Mouse (Mus musculus): ENCODE measurements around the gene Serpina9.

Serpina9 gene

DNA sequence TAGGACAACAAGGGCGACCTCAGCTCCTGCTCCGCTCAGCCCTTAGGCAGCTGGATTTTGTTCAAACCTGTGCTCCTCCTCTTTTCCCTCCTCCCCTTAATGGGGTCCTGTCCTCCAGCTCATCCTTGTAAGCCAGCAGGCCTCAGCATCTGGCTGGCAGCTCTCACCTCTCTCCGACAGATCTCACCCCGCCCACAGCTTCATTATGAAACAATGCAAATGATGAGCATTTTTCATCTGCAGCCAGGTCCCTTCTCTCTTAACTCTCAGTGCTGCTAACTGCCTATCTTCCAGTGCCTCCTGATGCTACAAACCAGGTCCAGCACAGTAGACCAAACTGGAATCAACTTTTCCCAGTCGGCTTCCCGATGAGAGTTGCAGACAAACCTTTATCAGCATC, at the start of gene Serpina9:
TSS of gene Serpina9 (minus strand) at position 136 of the 400 bp plus-strand sequence.
- no peak for DNase-seq (ENCODE audit: low read depth)

- peak; percentile 6 for DNase-seq (ENCODE audit: low read depth)
Observed at GRCm38 (mm10) chr12:104061862-104062261, 48.3 kb upstream of the Serpina9 start.

- DNase-seq (ENCODE audit: low read depth), result no peak
Observed at GRCm38 (mm10) chr12:104060126-104060525, 46.6 kb upstream of the Serpina9 start.

DNA sequence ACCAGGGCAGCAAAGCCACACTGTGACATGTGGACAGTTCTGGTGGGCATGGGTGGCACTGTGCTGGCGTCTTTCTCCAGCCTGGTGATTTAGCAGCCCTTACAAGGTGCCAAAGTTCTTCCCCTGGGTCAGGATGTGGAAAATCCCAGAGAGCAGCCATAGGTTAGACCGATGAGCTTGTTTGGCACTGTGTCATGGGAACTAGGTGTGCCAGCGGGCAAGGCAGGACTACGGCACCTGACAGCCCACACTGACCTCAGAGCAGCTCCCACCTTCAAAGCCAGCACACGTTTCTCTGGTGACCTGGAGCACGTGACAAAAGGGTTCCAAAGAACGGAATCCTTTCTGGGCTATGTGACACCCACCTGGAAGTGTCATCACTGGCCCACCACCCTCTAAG, 44.0 kb upstream of the Serpina9 start:
- DNase-seq (ENCODE audit: low read depth), result no peak

- peak; percentile 4 for DNase-seq (ENCODE audit: low read depth)
Observed at GRCm38 (mm10) chr12:104057050-104057449, 43.5 kb upstream of the Serpina9 start.

DNA sequence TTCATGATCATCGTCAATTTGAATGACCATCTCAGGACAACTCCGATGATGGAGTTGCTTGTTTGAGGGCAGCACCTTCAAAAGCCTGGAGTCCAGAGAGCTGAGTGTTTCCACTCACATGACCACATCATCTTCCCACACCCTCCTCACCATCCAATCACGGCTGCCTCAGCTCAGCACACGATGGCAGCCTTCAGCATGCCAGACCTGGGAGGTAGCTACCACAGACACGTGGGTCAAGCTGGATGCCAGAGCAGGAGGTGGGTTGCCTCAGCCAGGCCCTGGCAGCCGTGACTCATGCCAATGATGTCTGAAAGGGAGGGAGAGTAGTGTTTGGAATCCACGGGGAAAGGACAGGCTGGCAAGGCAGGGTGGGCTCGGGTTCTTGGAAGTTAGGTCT, 42.2 kb upstream of the Serpina9 start:
- DNase-seq (ENCODE audit: low read depth), result no peak

- no peak for DNase-seq (ENCODE audit: low read depth)
Observed at GRCm38 (mm10) chr12:104053995-104054394, 40.4 kb upstream of the Serpina9 start.

DNA sequence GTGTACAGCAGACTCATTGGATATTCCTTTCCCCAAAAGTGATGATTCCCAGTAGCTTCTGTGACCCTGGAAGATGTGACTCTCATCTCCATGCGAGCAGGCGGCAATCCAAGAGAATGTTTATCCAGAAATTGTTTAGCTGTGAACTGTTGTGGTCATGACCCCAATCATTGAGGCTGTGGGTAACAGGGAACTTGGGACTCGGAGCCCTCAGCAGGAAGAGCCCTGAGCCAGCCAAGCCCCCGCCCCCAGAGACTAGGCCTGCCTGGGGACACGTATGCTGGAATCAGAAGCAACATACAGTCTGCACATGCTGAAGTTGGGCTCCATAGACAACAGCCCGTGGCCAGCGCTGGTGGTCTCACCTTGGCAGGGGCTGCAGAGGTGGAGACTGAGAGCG, 32.2 kb upstream of the Serpina9 start:
- no peak for DNase-seq (ENCODE audit: low read depth)

DNA sequence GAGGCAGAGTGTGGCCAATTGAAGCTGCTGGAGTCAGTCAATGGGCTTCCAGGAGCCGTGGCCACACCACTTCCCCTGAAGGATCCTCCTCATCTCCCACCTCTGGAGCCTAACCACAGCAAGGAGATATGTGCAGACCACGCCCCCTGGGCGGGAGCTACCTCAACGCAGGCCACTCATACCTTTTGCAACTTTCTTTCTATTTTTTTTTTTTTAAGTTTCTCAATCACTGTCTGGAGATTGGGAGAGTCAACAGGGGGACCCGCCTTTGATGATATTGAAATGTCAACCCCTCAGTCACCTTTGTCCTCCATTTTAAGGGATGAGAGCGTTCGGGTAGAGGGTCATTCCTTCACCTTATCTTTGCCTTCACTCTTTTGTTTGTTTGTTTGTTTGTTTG, 30.8 kb upstream of the Serpina9 start, which contains the start of gene Serpina12:
TSS of gene Serpina12 (minus strand) at position 101 of the 400 bp plus-strand sequence.
- DNase-seq (ENCODE audit: low read depth), result no peak

DNA sequence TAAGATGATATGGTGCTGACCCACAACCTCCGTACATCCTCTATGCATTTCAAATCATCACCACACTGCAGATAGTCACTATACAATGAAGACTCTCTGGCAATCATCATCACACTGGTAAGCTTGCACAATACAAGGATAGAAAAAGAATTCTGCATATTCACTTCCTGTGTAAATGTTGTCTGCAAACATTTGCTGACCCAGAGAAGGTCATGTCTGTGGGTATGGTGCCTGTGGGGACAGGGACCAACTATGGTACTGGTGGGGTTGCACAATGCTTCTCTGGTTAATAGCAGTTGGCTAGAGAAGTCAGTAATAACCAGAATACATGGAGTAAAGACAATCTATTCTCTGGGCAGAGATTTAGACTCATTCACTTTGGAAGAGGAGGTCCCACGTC, 29.2 kb upstream of the Serpina9 start:
- DNase-seq (ENCODE audit: low read depth), result no peak

GRCm38 (mm10) chr12:104041401-104041800, 27.8 kb upstream of the Serpina9 start:
- DNase-seq (ENCODE audit: low read depth), result no peak

- DNase-seq (ENCODE audit: low read depth), result no peak
Observed at GRCm38 (mm10) chr12:104038181-104038580, 24.6 kb upstream of the Serpina9 start.

- no peak for DNase-seq (ENCODE audit: low read depth)
Observed at GRCm38 (mm10) chr12:104033752-104034151, 20.2 kb upstream of the Serpina9 start.

GRCm38 (mm10) chr12:104029986-104030385, 16.4 kb upstream of the Serpina9 start:
- DNase-seq (ENCODE audit: low read depth), result no peak

- DNase-seq (ENCODE audit: low read depth), result no peak
Observed at GRCm38 (mm10) chr12:104015280-104015679, 1.7 kb upstream of the Serpina9 start.

DNA sequence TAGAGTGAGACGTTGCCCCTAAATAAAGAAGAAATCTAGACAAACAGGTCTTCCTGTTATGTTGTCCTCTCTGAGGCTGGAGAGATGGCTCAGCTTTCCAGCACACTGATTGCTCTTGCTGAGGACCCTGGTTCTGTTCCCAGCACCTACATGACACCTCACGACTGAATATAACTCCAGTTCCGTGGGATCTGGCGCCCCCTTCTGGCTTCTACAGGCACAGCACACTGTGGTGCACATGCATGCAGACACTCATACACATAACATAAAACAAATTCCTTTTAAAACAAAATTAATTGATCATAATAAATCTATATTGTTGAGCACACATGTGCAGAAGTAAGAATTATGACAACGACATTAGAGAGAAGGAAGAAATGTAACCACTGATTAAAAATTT, 8.9 kb downstream of the Serpina9 start:
- no peak for DNase-seq (ENCODE audit: low read depth)

DNA sequence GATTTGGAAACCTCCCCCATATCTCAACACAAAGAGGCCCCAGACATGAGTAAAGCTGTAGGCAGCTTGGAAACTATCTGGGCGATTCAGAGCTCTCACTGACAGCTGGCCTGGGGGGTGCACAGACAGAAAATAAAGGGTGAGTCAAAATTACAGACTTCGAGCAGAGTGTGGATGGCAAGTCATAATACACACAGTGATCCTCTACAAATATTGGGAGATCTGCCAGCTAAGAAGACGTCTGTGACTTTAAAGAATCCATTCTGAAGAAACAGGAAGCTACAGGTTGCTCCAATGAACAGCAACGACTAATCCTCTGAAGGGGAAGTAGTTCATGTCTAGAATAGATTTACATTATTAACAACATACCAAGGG, 10.3 kb downstream of the Serpina9 start:
- DNase-seq (ENCODE audit: low read depth), result no peak

DNA sequence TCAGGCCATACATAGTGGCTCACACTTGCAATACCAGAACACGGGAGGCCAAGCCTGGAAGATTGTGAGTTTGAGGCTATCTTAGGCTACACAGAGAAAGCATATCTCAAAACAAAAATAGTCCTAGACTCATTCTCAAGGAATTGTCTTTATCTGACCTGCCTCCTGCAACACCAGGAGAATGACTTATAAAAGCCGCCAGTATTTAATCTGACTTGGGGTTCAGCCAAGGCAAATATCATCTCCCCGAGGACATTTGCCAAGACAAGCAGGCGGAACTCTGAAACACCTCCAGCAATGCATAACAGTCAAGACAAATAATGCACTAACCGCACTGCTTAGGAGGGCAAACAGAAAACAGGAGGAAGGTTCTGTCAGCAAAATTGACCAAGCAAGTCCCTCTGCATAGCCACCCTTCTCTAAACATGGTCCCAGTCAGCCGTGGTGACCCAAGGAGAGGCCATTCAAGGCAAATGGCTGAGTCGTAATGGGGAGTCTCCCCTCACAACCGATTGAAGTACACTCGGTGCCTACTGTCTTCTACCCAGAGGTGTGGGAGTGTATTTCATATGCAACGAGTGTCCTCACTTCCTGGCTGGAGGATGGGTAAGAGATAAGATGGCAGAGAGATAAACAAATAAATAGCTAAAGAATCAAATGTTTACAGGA, 10.9 kb downstream of the Serpina9 start:
- no peak for DNase-seq (ENCODE audit: low read depth)

- DNase-seq (ENCODE audit: low read depth), result peak; percentile 45
Observed at GRCm38 (mm10) chr12:104000594-104000993, 13.0 kb downstream of the Serpina9 start.

DNA sequence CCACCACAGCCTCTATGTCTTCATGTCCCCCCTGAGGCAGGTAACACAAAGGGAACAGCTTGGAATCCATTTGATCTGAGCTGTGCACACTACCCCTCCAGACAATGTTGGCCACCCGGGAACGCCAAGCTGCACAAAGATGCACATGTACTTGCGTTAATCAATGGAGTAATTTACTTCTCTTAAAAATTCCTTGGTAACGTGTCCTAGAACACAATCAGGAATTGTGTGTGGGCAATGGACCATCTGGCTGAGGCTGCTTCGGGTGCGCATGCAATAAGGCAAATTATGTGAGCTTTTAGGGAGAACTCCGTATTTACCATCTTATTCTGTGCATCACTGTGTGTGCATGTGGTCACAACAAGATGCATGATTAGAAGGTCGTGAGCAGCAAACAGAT, 13.9 kb downstream of the Serpina9 start:
- no peak for DNase-seq (ENCODE audit: low read depth)

DNA sequence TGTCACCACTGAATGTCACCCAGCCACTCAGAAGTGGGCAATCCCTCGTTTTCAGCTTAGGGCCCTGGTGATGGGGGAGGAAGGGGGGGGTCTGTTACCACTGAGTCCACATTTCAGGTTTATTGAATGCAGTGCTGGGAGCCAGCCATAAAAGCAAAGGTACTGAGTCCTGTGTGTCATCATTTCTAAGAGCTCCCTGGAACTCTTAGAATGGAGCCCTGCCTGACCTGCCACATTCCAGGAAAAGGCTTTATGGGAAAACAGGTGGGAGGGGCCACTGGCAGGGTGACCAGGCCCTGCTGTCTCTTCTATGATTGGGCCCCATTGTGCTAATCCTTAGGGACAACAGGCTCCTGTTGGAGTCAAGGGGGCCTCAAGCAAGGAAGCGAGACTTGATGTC, 17.0 kb downstream of the Serpina9 start:
- no peak for DNase-seq (ENCODE audit: low read depth)

GRCm38 (mm10) chr12:103995292-103996072, 18.1 kb downstream of the Serpina9 start:
- peak; percentile 50 for DNase-seq (ENCODE audit: low read depth)

DNA sequence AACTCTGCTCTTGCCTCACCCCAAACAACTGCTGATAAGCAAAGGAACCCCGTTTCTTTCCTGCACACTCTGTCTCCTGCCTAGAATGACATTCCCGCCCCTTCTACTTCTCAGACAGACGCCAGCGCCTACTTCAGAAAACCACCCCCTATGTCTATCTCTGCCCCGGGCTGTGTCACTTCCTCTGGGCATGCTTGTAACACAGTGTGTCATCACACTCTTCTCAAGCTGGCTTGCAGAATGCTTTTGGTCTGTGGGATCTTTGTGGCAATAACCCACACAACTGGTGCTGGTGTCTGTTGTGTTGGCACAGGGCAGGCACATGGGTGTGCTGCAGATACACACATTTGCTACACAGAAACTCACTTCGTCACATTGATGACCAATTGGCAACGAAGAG, 20.6 kb downstream of the Serpina9 start:
- DNase-seq (ENCODE audit: low read depth), result peak; percentile 77

GRCm38 (mm10) chr12:103989857-103990256, 23.7 kb downstream of the Serpina9 start, which contains the start of gene Serpina11:
TSS of gene Serpina11 (minus strand) at chr12:103989957.
- no peak for DNase-seq (ENCODE audit: low read depth)

Measured in 416B (cell line).